Mouse (Mus musculus) small intestine, adult 2 months (tissue): Measurements from ENCODE around the gene Cd164l2.

Source experiments
- CTCF ChIP-seq: fragments of 200-500 bp; IDR thresholded peaks from 2 replicates; pipeline ENCODE4 v1.5.1; 2012; ENCODE audit warnings: low read depth, mild to moderate bottlenecking, control low read depth, inconsistent platforms, low read length, moderate library complexity, mixed read lengths; ENCODE audit not compliant: insufficient replicate concordance, insufficient read length; ENCODE audit errors: extremely low read depth
- POLR2A ChIP-seq: fragments of 200-500 bp; IDR thresholded peaks from 2 replicates; pipeline ENCODE4 v1.6.1; 2012; ENCODE audit warnings: low read depth, mild to moderate bottlenecking, control low read depth, inconsistent platforms, low read length, moderate library complexity

- TF ChIP-seq CTCF (no peak), POLR2A (no peak)
These were observed 59.0 kb downstream of the Cd164l2 start for GRCm38 (mm10) chr4:133270929-133271328.
